Mouse (Mus musculus) adrenal gland, adult (tissue): Measurements from ENCODE around the gene Crtam.
A peak's percentile ranks its signal among the peaks of the same experiment; 100 is the strongest.

Experiments used
- DNase-seq, 2 experiments: peaks; one replicate each; pipeline ENCODE4 v3.0.0; 2022 to 2023; ENCODE audit warnings: low spot score in 1 of 2; ENCODE audit not compliant: inconsistent age in 2 of 2

Crtam gene

GRCm38 (mm10) chr9:41004415-41004814 is at the start of gene Crtam:
TSS of gene Crtam (minus strand) at chr9:41004628.
- no peak for DNase-seq

- no peak for DNase-seq
These were observed 49.7 kb upstream of the Crtam start for GRCm38 (mm10) chr9:41054166-41054565.

- DNase-seq = no peak
These were observed 49.0 kb upstream of the Crtam start for GRCm38 (mm10) chr9:41053478-41053877.

GRCm38 (mm10) chr9:41051080-41051932 is 46.9 kb upstream of the Crtam start:
- DNase-seq = peak in 1 of 2 experiments; percentile 65

GRCm38 (mm10) chr9:41050331-41051079 is 46.1 kb upstream of the Crtam start:
- DNase-seq = no peak

- no peak for DNase-seq
These were observed 44.9 kb upstream of the Crtam start for GRCm38 (mm10) chr9:41049282-41049681.

GRCm38 (mm10) chr9:41048820-41049219 is 44.4 kb upstream of the Crtam start:
- no peak for DNase-seq

GRCm38 (mm10) chr9:41048216-41048615 is 43.8 kb upstream of the Crtam start:
- no peak for DNase-seq

- no peak for DNase-seq
These were observed 43.2 kb upstream of the Crtam start for GRCm38 (mm10) chr9:41047654-41048053.

- peak; percentile 81 to 96 for DNase-seq
These were observed 40.2 kb upstream of the Crtam start for GRCm38 (mm10) chr9:41044626-41045025.

GRCm38 (mm10) chr9:41043641-41044040 is 39.2 kb upstream of the Crtam start:
- DNase-seq = no peak

GRCm38 (mm10) chr9:41041404-41041803 is 37.0 kb upstream of the Crtam start:
- peak in 1 of 2 experiments; percentile 56 for DNase-seq

GRCm38 (mm10) chr9:41038150-41038664 is 33.8 kb upstream of the Crtam start:
- DNase-seq = no peak

GRCm38 (mm10) chr9:41031590-41032489 is 27.4 kb upstream of the Crtam start:
- no peak for DNase-seq

- DNase-seq = no peak
These were observed 25.4 kb upstream of the Crtam start for GRCm38 (mm10) chr9:41029827-41030226.

- DNase-seq = peak; percentile 25 to 75
These were observed 24.0 kb upstream of the Crtam start for GRCm38 (mm10) chr9:41028470-41028869.

- no peak for DNase-seq
These were observed 17.3 kb upstream of the Crtam start for GRCm38 (mm10) chr9:41021690-41022089.

GRCm38 (mm10) chr9:41020486-41020885 is 16.1 kb upstream of the Crtam start:
- no peak for DNase-seq

- no peak for DNase-seq
These were observed 10.1 kb upstream of the Crtam start for GRCm38 (mm10) chr9:41014512-41014911.

GRCm38 (mm10) chr9:41012456-41012855 is 8.0 kb upstream of the Crtam start:
- no peak for DNase-seq
